9 mouse cellular contexts compared by ENCODE assay signal in genomic region chr3:123505778-123506667, GRCm38 (mm10). TPM values are rescaled to one million over a fixed set of nuclear protein-coding genes. Genes with fewer than 3 reads are reported as not detected.
DNase-seq lines count a peak whose midpoint lies in the region; ATAC-seq and TF ChIP-seq lines count a peak whose summit lies in the region.
"Had no signal": no experiment of that assay in that cellular context is flagged by ENCODE, and none has a peak within 500 bp of the region (broad histone marks: within the 10 kb centered on the region; RNA-seq: fewer than 3 reads in every experiment).

No protein-coding gene starts in this region.

- peaks cover 38% of the 10 kb centered on the region for H3K36me3 ChIP-seq in erythroblast, embryonic 14.5 days (ENCODE audit: control insufficient read depth)
- H3K36me3 ChIP-seq in hindbrain, embryonic 14.5 days (replicated peaks; ENCODE audit: control insufficient read depth, insufficient read depth), result peaks cover 11% of the 10 kb centered on the region; the same call in 1 of the 2 replicates
- peaks cover 25% of the 10 kb centered on the region for H3K36me3 ChIP-seq in liver, embryonic 12.5 days
- H3K36me3 ChIP-seq in stomach, postnatal 0 days (ENCODE audit: control insufficient read depth, insufficient read depth, low read length), result 0 out of 2 replicates have a peak, but pooled peaks cover 2% of the 10 kb centered on the region

- DNase-seq in 3134 (ENCODE audit: extremely low read depth, insufficient read length, low spot score), result peak; percentile 47
- peak; percentile 79 for DNase-seq in ZHBTc4 (ENCODE audit: low read depth, low spot score)
- DNase-seq in hindbrain, embryonic 14.5 days (ENCODE audit: low spot score), result peak; percentile 40
- peak; percentile 15 for DNase-seq in stomach, postnatal 0 days (ENCODE audit: low spot score)
- DNase-seq in frontal cortex, postnatal 36 days (ENCODE audit: low spot score in 2 of 2), result no peak

- no peak overlapping the region for H3K9ac ChIP-seq in hindbrain, embryonic 14.5 days
- H3K9ac ChIP-seq in liver, embryonic 12.5 days, result peak overlapping the region; percentile 90
- no peak overlapping the region for H3K9ac ChIP-seq in stomach, postnatal 0 days (ENCODE audit: low read length)

- no peak for ATAC-seq in erythroblast, adult 5-6 weeks (replicated peaks; ENCODE audit: low FRiP score, poor library complexity, severe bottlenecking)
- no peak for ATAC-seq in hindbrain, embryonic 14.5 days (ENCODE audit: low FRiP score)
- ATAC-seq in liver, embryonic 12.5 days, result no peak
- ATAC-seq in stomach, postnatal 0 days (ENCODE audit: low FRiP score, low TSS enrichment), result no peak

- H3K27ac ChIP-seq in hindbrain, embryonic 14.5 days, result 0 out of 2 replicates have a peak overlapping the region, but pooled peaks have one; percentile 4
- H3K27ac ChIP-seq in liver, embryonic 12.5 days, result peak overlapping the region; percentile 82
- no peak overlapping the region for H3K27ac ChIP-seq in stomach, postnatal 0 days (replicated peaks)
- H3K27ac ChIP-seq: macrophage had no signal

- 51% methylated on average over 9 of the region's 9 CpGs for WGBS in hindbrain, embryonic 14.5 days
- 33% methylated on average over 9 of the region's 9 CpGs for WGBS in liver, embryonic 12.5 days (ENCODE audit: insufficient replicate concordance)
- WGBS in stomach, postnatal 0 days, result 50% methylated on average over 9 of the region's 9 CpGs

- peak overlapping the region; percentile 86 for H3K4me2 ChIP-seq in hindbrain, embryonic 14.5 days (replicated peaks)
- H3K4me2 ChIP-seq in liver, embryonic 12.5 days, result peak overlapping the region; percentile 85
- H3K4me2 ChIP-seq in stomach, postnatal 0 days (replicated peaks; ENCODE audit: low read depth), result no peak overlapping the region

- peak overlapping the region; percentile 78 for H3K4me3 ChIP-seq in erythroblast, embryonic 14.5 days (replicated peaks)
- H3K4me3 ChIP-seq in hindbrain, embryonic 14.5 days (replicated peaks; ENCODE audit: low read length), result 0 out of 2 replicates have a peak overlapping the region, but pooled peaks have one; percentile 52
- peak overlapping the region; percentile 84 for H3K4me3 ChIP-seq in liver, embryonic 12.5 days
- H3K4me3 ChIP-seq in stomach, postnatal 0 days (ENCODE audit: low read depth, low read length), result no peak overlapping the region

- H3K4me1 ChIP-seq in erythroblast, embryonic 14.5 days (ENCODE audit: control insufficient read depth), result peaks cover 41% of the 10 kb centered on the region
- H3K4me1 ChIP-seq in hindbrain, embryonic 14.5 days (replicated peaks; ENCODE audit: control insufficient read depth, insufficient read depth, low read length), result peaks cover 18% of the 10 kb centered on the region
- peaks cover 29% of the 10 kb centered on the region for H3K4me1 ChIP-seq in liver, embryonic 12.5 days
- no peaks in the 10 kb centered on the region; the same call in 1 of the 2 replicates for H3K4me1 ChIP-seq in stomach, postnatal 0 days (replicated peaks; ENCODE audit: control insufficient read depth, insufficient read depth)

- H3K9me3 ChIP-seq in erythroblast, embryonic 14.5 days (ENCODE audit: control insufficient read depth, low read length), result no peaks in the 10 kb centered on the region
- no peaks in the 10 kb centered on the region for H3K9me3 ChIP-seq in hindbrain, embryonic 14.5 days (ENCODE audit: control insufficient read depth, low read length)
- H3K9me3 ChIP-seq in liver, embryonic 12.5 days (replicated peaks), result no peaks in the 10 kb centered on the region
- H3K9me3 ChIP-seq in stomach, postnatal 0 days (ENCODE audit: control insufficient read depth, low read length), result no peaks in the 10 kb centered on the region

- no peaks in the 10 kb centered on the region for H3K27me3 ChIP-seq in erythroblast, embryonic 14.5 days (ENCODE audit: control insufficient read depth)
- no peaks in the 10 kb centered on the region for H3K27me3 ChIP-seq in hindbrain, embryonic 14.5 days (ENCODE audit: control insufficient read depth, insufficient read depth, low read length)
- H3K27me3 ChIP-seq in liver, embryonic 12.5 days (replicated peaks), result no peaks in the 10 kb centered on the region
- no peaks in the 10 kb centered on the region for H3K27me3 ChIP-seq in stomach, postnatal 0 days (ENCODE audit: control insufficient read depth, insufficient read depth, low read length)

- TF ChIP-seq CTCF in stomach, postnatal 0 days (IDR thresholded peaks at IDR 0.05; ENCODE audit: low read depth), result no peak

- TF ChIP-seq EP300 in stomach, postnatal 0 days (optimal IDR thresholded peaks at IDR 0.05), result no peak

RNA-seq across cellular contexts. Expression of gene Prss12, which starts 59.3 kb away (rescaled TPM):
- polyA plus RNA-seq in erythroblast, embryonic 14.5 days (2012), result not detected in 2 replicates
- total RNA-seq in erythroblast, adult 5-6 weeks (2015; ENCODE audit: low replicate concordance), result not detected in 2 replicates
- not detected in 2 replicates for total RNA-seq in erythroblast, adult 5-6 weeks (2017; ENCODE audit: low replicate concordance)
- 15.7 and 17.1 TPM in 2 replicates for polyA plus RNA-seq in hindbrain, embryonic 14.5 days (2014; fragmentation: Nextera tagmentation; extraction: Ambion mirVana)
- polyA plus RNA-seq in liver, embryonic 12.5 days (2016; fragmentation: Nextera tagmentation; extraction: Ambion mirVana), result 0.55 and 0.92 TPM in 2 replicates
- polyA plus RNA-seq in stomach, postnatal 0 days (2015; fragmentation: Nextera tagmentation; extraction: Ambion mirVana), result 3.1 and 3.3 TPM in 2 replicates
- polyA plus RNA-seq: macrophage had no signal

Comparison
In these comparisons a context has a peak if more than half of its experiments do, and no peak if none do; other contexts are left out.
1. DNase-seq: peak in 3134 (single experiment), ZHBTc4 (single experiment), hindbrain, embryonic 14.5 days (single experiment) and stomach, postnatal 0 days (single experiment); none in frontal cortex, postnatal 36 days (0 of 2).